Mouse (Mus musculus): ENCODE data around the gene Klhl10. TPM values are rescaled to one million over a fixed set of nuclear protein-coding genes. Genes with fewer than 3 reads are reported as not detected.

The Klhl10 gene
- polyA plus RNA-seq (2016; fragmentation: Nextera tagmentation; extraction: Ambion mirVana) = 0.51 and 0.76 TPM in 2 replicates

GRCm38 (mm10) chr11:100441797-100442196 is at the start of gene Klhl10, which contains the start of gene Nt5c3b:
Klhl10 (plus strand) TSS chr11:100441917.
Nt5c3b (minus strand) TSS chr11:100441808.
- 91% methylated on average over 8 of the region's 8 CpGs for WGBS
- Histone ChIP-seq H3K27ac (peak within 1 kb of the TSS; percentile 90), H3K4me1 (peaks cover 24% of the 10 kb centered on the region)

DNA sequence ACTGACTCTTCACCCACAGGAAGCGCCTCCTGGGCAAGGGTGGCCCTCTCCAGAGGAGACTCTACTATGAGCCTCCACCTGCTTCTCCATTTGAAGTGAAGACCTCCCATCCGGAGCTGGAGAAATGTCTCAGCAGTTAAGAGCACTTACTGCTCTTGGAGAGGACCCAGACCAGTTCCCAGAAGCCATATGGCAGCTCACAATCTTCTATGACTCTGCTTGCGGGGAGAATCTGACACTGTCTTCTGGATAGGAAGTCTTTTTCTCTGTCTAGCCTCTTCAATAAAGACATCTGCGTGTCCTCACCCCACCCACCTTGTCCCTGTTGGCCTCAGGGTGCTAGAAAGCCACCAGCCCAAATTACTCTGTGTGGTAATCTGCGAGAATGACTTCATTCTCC is 48.8 kb upstream of the Klhl10 start:
- Histone ChIP-seq H3K27me3 (ENCODE audit: poor library complexity, severe bottlenecking) (peaks cover 51% of the 10 kb centered on the region), H3K36me3 (replicated peaks) (no peaks in the 10 kb centered on the region; the same call in 1 of the 2 replicates), H3K4me1 (peaks cover 70% of the 10 kb centered on the region), H3K4me3 (no peak overlapping the region), H3K27ac (no peak overlapping the region), H3K9me3 (no peaks in the 10 kb centered on the region)
- DNase-seq (ENCODE audit: extremely low spot score, low spot score) = no peak
- WGBS = 89% methylated on average over 5 of the region's 5 CpGs

More at GRCm38 (mm10) chr11:100441797-100442196, at the start of gene Klhl10, which contains the start of gene Nt5c3b:
- Histone ChIP-seq H3K36me3 (replicated peaks) (peaks cover 25% of the 10 kb centered on the region), H3K4me3 (peak within 1 kb of the TSS; percentile 70), H3K27me3 (ENCODE audit: poor library complexity, severe bottlenecking) (no peaks in the 10 kb centered on the region), H3K9me3 (no peaks in the 10 kb centered on the region)
- DNase-seq (ENCODE audit: extremely low spot score, low spot score) = no peak

DNA sequence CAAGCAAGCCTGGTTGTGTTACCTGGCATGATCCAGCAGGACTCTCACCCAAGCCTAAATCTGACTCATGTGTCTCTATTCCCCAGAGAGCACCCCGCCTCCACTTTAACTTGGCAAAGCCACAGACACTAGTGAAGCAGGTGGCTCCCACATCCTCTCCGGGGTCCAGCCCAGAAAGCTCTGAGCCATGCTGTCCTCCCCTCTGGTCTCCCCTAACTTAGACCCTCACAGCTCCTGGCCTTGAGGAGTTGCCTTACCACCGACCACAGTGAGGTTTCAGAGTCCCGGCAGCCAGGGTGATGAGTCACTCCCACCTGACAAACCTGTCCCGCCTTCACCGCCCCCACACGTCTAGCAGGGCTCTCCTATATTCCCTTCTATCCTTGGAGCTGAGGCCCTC is 48.0 kb upstream of the Klhl10 start:
- H3K36me3 ChIP-seq (replicated peaks) = no peaks in the 10 kb centered on the region; the same call in 1 of the 2 replicates
- H3K9me3 ChIP-seq = no peaks in the 10 kb centered on the region
- no peak overlapping the region for H3K4me3 ChIP-seq
- H3K27me3 ChIP-seq (ENCODE audit: poor library complexity, severe bottlenecking) = peaks cover 51% of the 10 kb centered on the region
- H3K27ac ChIP-seq = no peak overlapping the region
- no peak for DNase-seq (ENCODE audit: extremely low spot score, low spot score)
- WGBS = 81% methylated on average over 7 of the region's 7 CpGs
- H3K4me1 ChIP-seq = peaks cover 65% of the 10 kb centered on the region

- 73% methylated on average over 5 of the region's 5 CpGs for WGBS
- DNase-seq (ENCODE audit: extremely low spot score, low spot score) = no peak
- Histone ChIP-seq H3K27ac (no peak overlapping the region), H3K27me3 (ENCODE audit: poor library complexity, severe bottlenecking) (peaks cover 51% of the 10 kb centered on the region), H3K4me3 (peak overlapping the region; percentile 66; the same call in 1 of the 2 replicates), H3K4me1 (peaks cover 66% of the 10 kb centered on the region), H3K9me3 (no peaks in the 10 kb centered on the region), H3K36me3 (replicated peaks) (no peaks in the 10 kb centered on the region; the same call in 1 of the 2 replicates)
Measured at GRCm38 (mm10) chr11:100394353-100395074, 47.2 kb upstream of the Klhl10 start.

DNA sequence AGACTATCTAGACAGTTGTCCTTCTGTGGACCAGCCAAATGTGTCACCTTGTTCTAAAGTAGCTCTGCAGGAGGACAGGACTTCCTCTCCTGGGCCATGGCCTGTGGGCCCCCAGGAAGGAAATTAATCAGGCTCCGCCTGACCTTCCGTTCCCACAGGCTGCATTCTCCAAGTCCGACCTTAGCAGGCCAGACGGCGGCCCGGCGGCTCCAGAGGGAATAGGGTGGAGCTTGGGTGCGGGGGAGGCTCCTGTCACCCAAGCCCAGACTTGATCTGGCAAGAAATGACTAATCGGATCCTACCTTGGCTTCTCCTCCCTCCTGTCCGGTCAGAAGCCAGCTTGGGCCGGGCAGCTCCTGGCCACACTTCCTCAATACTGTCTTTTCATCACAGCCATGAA is 46.5 kb upstream of the Klhl10 start:
- H3K27me3 ChIP-seq (ENCODE audit: poor library complexity, severe bottlenecking) = peaks cover 51% of the 10 kb centered on the region
- H3K27ac ChIP-seq = no peak overlapping the region
- no peaks in the 10 kb centered on the region for H3K9me3 ChIP-seq
- peaks cover 59% of the 10 kb centered on the region for H3K4me1 ChIP-seq
- no peaks in the 10 kb centered on the region; the same call in 1 of the 2 replicates for H3K36me3 ChIP-seq (replicated peaks)
- 33% methylated on average over 11 of the region's 11 CpGs for WGBS
- H3K4me3 ChIP-seq = peak overlapping the region; percentile 66; the same call in 1 of the 2 replicates
- DNase-seq (ENCODE audit: extremely low spot score, low spot score) = no peak

DNA sequence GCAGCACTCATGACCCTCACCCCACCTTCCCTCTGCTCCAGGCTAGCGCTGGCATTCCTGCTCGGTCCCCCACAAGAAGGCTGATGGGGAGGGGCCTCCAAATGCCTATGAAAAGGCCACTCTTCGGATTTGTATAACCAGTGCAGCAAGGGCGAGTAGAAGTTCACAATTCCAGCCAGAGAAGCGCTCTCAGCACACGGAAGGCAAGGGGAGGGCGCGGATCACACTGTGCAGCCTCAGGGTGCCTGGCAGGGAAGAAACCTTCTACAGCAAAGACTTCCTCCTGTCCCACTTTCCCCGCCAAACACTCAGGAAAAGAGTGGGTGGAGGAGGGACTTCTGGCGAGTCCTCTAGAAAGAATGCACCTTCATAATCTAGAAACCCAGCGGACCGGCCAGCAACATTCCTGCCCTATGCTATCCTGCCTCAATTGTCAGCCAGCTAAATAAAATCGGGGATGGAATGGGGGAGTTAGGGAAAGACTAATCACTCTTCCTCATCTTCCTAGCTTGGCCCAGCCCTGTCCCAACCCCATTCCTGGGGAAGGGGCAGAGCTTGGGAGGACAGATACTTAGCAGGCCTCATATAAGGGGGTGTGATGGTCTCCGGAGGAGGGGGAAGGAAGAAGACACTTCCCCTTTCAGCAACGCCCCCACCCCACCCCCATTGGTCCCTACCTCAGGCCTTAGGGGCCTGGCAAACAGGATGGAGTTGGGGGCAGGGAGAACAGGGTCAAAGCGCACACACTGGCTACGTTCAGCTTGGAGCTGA is 45.7 kb upstream of the Klhl10 start:
- WGBS = 27% methylated on average over 17 of the region's 17 CpGs
- H3K27me3 ChIP-seq (ENCODE audit: poor library complexity, severe bottlenecking) = peaks cover 51% of the 10 kb centered on the region
- no peaks in the 10 kb centered on the region for H3K9me3 ChIP-seq
- peaks cover 51% of the 10 kb centered on the region for H3K4me1 ChIP-seq
- peak overlapping the region; percentile 85; the same call in 1 of the 2 replicates for H3K27ac ChIP-seq
- no peaks in the 10 kb centered on the region; the same call in 1 of the 2 replicates for H3K36me3 ChIP-seq (replicated peaks)
- peak overlapping the region; percentile 66 for H3K4me3 ChIP-seq
- no peak for DNase-seq (ENCODE audit: extremely low spot score, low spot score)

DNA sequence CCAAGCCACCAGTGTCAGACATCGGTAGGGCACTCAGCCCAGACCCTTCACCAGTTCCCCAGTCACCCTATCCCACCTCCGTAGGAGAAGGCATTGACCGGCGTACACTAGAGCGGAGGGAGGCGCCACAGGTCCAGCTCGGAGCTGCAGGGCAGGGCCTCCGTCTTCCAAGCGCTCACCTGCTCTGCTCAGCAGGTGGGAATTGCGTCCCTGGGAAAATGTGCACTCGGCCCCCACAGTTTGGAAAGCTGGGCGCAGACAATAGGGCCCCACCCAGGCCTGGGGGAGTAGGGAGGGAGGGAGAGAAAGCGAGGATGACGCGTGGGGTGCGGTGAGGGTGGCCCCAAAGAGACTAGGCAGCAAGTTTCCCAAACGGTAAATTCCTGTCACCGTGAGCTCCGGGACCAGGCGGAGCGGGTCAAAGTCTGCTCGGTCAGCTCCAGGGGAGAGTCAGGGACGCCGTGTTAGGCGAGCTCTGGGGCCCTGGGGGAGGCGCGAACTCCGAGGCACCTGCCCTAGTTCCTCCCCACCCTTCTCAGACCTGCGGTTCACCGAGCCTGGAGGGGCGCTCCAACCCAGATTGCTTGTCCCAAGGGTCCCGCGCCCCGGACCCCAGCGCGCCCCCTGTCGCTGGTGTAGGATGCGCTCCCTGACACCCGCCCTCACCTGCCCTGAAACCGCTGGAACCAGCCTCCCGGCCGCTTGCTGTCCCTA is 44.7 kb upstream of the Klhl10 start:
- WGBS = 3% methylated on average over 42 of the region's 42 CpGs
- Histone ChIP-seq H3K27me3 (ENCODE audit: poor library complexity, severe bottlenecking) (peaks cover 56% of the 10 kb centered on the region), H3K4me1 (peaks cover 44% of the 10 kb centered on the region), H3K36me3 (replicated peaks) (no peaks in the 10 kb centered on the region; the same call in 1 of the 2 replicates), H3K27ac (peak overlapping the region; percentile 85), H3K9me3 (no peaks in the 10 kb centered on the region), H3K4me3 (peak overlapping the region; percentile 66)
- peak; percentile 27 for DNase-seq (ENCODE audit: extremely low spot score, low spot score)

- H3K27ac ChIP-seq = peak within 1 kb of the TSS; percentile 85
- no peaks in the 10 kb centered on the region for H3K9me3 ChIP-seq
- no peaks in the 10 kb centered on the region; the same call in 1 of the 2 replicates for H3K36me3 ChIP-seq (replicated peaks)
- H3K27me3 ChIP-seq (ENCODE audit: poor library complexity, severe bottlenecking) = peaks cover 52% of the 10 kb centered on the region
- peak within 1 kb of the TSS; percentile 66 for H3K4me3 ChIP-seq
- under 1% methylated on average over 37 of the region's 37 CpGs for WGBS
- peaks cover 49% of the 10 kb centered on the region for H3K4me1 ChIP-seq
- peak; percentile 96 for DNase-seq (ENCODE audit: extremely low spot score, low spot score)
Measured at GRCm38 (mm10) chr11:100397600-100398389, 43.9 kb upstream of the Klhl10 start, which contains the start of gene Jup. Jup (minus strand) TSS chr11:100397763.

DNA sequence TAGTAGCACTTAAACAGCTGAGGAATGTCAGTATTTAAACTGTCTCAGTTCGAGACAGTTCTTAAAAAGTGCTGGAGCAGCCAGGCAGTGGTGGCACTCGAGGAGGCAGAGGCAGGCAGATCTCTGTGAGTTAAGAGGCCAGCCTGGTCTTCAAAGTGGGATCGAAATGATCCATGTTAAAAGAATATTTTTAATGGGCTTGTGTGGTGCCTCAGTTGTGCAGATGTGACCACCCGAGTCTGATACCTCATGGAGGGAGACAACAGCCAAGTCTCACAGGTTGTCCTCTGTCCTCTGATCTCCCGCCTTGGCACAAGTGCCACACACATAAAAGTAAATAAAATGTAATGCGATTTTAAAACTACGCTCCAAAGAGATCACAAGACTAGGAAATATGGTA is 43.2 kb upstream of the Klhl10 start:
- peaks cover 51% of the 10 kb centered on the region for H3K4me1 ChIP-seq
- DNase-seq (ENCODE audit: extremely low spot score, low spot score) = no peak
- no peak overlapping the region for H3K27ac ChIP-seq
- H3K36me3 ChIP-seq (replicated peaks) = no peaks in the 10 kb centered on the region; the same call in 1 of the 2 replicates
- 94% methylated on average over 7 of the region's 7 CpGs for WGBS
- peaks cover 45% of the 10 kb centered on the region for H3K27me3 ChIP-seq (ENCODE audit: poor library complexity, severe bottlenecking)
- no peaks in the 10 kb centered on the region for H3K9me3 ChIP-seq
- no peak overlapping the region for H3K4me3 ChIP-seq

- H3K4me1 ChIP-seq = peaks cover 51% of the 10 kb centered on the region
- WGBS = 85% methylated on average over 9 of the region's 9 CpGs
- H3K36me3 ChIP-seq (replicated peaks) = no peaks in the 10 kb centered on the region
- H3K4me3 ChIP-seq = no peak overlapping the region
- H3K27ac ChIP-seq = no peak overlapping the region
- H3K27me3 ChIP-seq (ENCODE audit: poor library complexity, severe bottlenecking) = peaks cover 37% of the 10 kb centered on the region
- no peak for DNase-seq (ENCODE audit: extremely low spot score, low spot score)
- H3K9me3 ChIP-seq = no peaks in the 10 kb centered on the region
Measured at GRCm38 (mm10) chr11:100399320-100399719, 42.4 kb upstream of the Klhl10 start.

DNA sequence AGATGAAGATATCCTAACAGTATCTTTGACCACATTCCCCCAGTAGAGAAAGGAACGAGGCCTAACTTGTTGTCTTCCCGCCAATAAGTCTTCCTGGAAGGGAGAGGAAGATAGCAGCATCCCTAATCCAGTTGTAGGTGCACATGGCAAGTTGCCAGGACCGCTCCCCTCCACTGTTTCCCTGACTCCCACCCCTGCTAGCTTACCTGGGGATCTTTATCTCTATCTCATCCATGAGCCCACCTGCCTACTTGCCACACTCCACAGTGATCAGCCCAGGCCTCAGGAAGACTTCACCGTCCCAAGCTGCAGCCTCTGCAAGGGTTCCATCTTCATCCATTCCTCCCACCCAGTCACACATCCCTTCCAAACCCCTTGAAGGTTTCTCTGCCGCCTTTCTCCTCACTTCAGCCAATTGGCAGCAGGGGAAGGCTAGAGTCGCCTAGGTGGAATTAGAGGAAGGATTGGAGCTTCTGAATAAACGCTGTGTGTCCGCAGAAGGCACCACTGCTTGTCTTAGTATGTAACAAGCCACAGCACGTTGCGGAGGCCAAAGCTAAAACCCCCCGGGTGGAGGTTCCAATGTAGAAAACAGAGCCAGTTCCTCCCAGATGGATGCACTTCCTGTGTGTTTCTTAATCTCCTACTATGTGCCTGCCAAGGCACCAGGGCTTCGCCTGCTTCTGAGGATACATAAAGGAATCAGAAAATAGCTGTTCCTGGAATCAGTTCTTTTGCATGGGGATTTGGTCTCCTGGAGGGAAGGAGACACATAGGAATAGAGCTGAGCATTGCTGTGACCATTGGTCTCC is 41.8 kb upstream of the Klhl10 start:
- H3K27ac ChIP-seq = no peak overlapping the region
- WGBS = 77% methylated on average over 12 of the region's 12 CpGs
- H3K9me3 ChIP-seq = no peaks in the 10 kb centered on the region
- H3K4me3 ChIP-seq = no peak overlapping the region
- H3K4me1 ChIP-seq = peaks cover 49% of the 10 kb centered on the region
- no peaks in the 10 kb centered on the region for H3K36me3 ChIP-seq (replicated peaks)
- no peak for DNase-seq (ENCODE audit: extremely low spot score, low spot score)
- H3K27me3 ChIP-seq (ENCODE audit: poor library complexity, severe bottlenecking) = peaks cover 31% of the 10 kb centered on the region

Data from forebrain, embryonic 10.5 days (tissue).